Mouse (Mus musculus) layer of hippocampus, postnatal 36 days (tissue): ENCODE results near the gene Phactr1. TPM values are rescaled to one million over a fixed set of nuclear protein-coding genes. Genes with fewer than 3 reads are reported as not detected.

Experiments
- DNase-seq, 2 experiments: peaks; one replicate each; pipeline ENCODE4 v3.0.0; 2022
- total RNA-seq, 2 experiments: library from RNA; stranded (reverse); gene quantifications; 2 replicates each; pipeline ENCODE4 v1.2.3; 2021

The Phactr1 gene
- total RNA-seq, 2 experiments from 2014 or later: 294 to 305 TPM

DNA sequence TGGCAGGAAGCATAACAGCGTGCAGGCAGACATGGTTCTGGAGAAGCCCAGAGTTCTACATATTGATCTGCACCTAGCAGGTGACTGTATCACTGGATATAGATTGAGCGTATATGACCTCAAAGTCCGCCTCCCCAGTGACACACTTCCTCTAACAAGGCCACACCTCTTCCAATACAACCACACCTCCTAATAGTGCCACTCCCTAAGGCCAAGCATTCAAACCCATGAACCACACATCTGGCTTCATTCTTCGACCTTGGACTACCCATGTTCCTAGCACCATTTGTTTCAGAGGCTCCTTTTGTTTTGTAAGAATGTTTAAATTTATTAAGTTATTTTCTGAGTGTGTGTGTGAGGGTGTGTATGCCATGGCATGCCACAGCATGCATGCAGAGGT is 507.3 kb downstream of the Phactr1 start:
- no peak for DNase-seq
